Mouse (Mus musculus) cerebellum, postnatal 14 days (tissue): Measurements from ENCODE around the gene Tsr3.

Source experiments
- DNase-seq, 2 experiments: peaks; one replicate each; pipeline ENCODE4 v3.0.0; 2021; ENCODE audit warnings: mixed read lengths in 2 of 2

The Tsr3 gene

GRCm38 (mm10) chr17:25244239-25244638 lies 4.3 kb downstream of the Tsr3 start:
- DNase-seq = no peak

DNA sequence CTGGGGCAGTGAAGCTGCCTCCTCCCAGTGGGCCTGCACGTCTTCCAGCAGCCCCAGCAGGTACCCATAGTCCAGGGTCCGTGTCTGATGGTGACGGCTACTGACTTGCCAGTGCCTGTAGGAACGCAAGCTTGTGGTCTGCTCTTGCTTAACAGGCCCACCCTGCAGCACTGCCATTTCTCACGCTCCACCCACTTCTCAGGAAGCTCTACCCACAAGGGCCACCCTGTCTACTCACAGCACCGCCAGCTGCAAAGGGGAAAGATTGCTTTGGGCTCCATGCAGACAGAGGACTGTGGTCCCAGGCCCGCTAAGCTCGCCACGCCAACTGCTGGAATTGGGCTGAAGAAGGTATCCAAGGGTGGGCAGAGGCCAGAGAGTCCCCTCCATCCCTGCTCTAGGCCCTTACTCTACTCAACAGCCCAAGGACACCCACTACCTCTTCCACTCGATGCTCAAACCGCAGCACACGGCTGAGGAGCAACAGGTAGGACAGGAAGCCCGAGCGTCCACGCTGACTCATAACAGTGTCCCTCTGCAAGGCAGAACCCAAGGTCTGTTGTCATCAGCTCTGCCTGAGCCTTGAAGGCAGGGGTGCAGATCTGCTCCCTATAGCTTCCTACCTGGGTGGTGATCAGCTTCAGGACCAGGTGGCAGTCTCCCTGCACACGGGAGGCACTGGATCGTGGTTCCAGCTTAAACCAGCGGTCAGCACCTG lies 8.2 kb downstream of the Tsr3 start:
- no peak for DNase-seq

GRCm38 (mm10) chr17:25250181-25250835 lies 10.3 kb downstream of the Tsr3 start:
- peak; percentile 85 to 90 for DNase-seq

DNA sequence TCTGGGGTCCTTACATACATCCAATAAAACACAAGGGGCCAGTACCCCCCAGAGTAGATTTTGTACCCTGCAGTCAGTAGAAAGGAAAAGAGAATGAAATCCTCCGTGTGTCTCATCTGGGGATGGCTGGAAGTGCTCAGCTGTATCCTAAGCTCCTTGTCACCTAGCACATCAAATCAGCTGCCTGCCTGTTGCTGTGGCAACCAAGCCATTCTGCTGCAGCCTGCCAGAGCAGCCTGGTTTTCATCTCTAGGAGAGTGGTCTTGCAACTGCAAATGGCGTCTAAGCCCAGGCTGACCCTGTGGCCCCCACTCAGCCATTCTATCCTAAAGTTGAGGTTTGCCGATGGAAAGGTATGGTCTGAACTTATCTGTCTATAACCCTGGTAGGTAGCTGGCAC lies 12.7 kb downstream of the Tsr3 start:
- no peak for DNase-seq

DNA sequence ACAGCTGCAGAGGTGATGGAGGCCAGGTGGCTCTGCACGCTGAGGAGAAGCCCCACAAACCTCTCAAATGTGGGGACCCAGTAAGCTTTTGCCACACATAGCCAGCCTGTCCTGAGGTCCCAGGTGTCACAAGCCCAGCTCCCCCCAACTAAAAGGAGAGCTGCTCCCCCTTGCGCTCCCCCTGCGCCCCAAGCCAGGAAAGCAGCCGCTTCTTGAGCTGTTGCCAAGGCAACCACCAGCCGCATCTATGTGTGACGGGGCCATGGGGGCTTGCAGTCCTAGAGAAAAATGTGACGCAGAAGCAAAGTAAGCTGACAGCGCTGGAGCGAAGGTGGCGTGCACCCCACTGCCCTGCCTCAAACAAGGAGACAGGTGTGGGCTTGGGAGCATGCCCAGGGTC lies 13.8 kb downstream of the Tsr3 start:
- DNase-seq = peak in 1 of 2 experiments; percentile 33

DNA sequence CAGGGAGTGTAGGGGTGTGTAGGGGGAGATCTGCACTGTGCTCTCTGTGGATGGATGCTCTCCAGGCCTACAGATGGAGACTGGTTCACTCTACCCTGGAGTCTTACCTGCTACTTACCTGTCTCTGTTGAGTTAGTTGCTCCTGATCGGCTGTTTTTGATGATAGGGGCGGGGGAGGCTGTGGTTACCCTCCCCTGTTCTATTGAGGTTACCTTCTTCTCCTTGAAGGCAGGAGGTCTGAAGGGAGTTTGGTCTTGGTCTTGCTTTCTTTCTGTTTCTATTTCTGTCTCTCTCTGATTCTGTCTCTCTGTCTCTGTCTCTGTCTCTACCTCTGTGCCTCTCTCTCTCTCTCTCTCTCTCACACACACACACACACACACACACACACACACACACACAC lies 15.1 kb downstream of the Tsr3 start:
- no peak for DNase-seq

DNA sequence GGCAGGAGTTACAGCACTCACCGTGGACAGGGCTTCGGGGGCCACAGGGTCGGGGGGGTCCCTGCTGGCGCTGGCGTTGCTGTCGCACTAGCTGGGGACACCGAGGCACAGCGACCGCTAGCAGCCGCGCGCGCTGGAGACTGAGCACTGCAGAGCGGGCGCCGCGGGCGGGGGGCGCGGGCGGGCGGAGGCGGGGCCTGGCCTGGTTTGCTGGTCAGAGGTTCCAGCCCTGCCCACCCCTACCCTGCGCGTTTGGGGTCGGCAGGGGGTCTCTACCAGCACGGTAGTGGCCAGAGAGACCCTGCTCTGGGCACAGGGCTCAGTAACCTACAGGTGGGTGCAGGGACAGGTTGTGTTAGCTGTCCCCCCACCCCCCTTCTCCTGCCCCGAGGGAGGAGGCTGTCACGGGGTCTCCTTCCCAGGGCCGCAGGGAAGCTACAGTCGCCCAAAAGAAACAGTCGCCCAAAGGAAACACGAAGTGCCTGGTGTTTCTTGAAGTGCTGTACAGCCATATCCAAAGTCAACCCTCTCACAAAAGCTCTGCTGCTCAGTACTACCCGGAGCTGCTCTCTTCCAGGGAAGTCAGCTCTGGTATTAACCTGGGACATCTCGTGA lies 16.3 kb downstream of the Tsr3 start, which contains the start of gene Baiap3:
TSS of gene Baiap3 (minus strand) at position 225 of the 615 bp plus-strand sequence.
- peak in 1 of 2 experiments; percentile 23 for DNase-seq

DNA sequence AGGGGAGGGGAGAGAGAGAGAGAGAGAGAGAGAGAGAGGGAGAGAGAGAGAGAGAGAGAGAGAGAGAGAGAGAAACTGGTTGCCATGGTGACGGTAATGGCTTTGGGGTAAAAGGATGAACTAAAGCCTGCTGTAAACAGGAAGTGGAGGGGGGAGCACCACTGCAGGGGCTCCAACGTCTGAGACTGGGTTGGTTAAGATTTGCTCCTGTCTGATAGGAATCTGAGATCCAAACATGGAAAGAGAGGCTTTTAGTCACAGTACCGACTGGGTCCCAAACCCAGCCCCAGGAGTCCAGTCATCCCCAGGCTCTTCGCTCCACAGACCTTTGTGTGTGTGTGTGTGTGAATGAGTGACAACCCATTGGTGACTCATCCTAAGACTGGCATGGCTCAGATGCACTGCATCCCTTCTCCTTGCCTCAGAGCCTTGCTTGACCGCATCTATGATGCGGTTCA lies 17.9 kb downstream of the Tsr3 start:
- no peak for DNase-seq

DNA sequence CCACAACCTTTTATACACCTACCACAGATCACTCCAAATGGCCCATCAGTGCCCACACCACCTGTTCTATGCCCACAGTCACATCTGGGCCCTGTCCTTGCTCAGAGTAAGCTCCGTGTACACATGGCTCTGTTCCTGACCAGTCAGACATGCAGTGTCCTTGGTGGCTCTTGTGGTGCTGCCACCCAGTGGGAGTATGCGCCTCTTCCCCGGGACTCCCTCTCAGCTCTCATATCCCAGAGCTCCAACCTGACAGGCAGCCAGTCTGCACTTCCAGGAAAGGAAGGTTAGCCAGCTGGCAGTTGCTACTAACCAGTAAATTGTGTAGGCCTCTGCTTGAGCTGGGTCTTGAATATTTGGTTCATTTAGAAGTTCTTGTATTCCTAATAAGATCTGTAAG lies 24.5 kb downstream of the Tsr3 start:
- DNase-seq = peak in 1 of 2 experiments; percentile 39

DNA sequence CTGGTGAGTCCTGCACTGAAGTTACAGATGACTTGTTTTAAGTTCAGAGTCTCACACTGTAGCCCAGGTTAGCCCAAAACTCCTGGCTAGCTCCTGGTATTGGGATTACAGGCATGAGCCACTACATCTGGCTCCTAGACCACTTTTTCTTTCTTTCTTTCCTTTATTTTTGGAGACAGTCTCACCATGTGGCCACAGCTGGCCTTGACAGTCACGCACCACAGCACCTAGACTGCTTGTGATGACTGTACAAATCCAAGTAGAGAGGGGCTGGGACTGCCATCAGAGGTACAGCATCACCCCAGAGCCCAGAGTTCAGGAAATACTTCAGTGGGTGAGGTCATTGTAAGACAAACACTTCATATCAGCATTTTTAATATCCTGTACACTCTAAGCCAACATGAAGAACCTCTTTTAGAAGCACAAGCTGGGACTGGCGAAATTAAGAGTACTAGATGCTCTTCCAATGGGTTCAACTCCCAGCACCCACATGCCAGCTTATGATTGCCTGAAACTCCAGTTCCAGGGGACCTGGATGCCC lies 30.9 kb downstream of the Tsr3 start:
- DNase-seq = no peak

DNA sequence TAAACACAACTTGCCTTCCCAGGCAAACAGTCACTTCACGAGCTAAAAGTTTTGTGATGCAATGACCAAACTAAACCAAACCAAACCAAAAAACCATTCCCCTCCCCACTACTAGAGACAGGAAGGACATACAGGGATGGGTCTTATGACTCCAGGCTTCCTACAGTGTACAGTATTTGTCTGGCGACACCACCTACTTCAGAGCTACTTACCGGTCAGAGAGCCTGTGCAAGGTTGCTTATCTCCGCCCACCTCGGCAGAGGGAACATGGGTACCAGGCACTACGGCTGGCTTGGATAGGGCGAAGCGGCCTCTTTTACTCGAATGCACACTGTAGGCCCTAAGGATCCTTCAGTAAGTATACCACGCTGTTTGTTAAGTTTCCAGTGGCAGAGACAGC lies 32.4 kb downstream of the Tsr3 start:
- peak in 1 of 2 experiments; percentile 24 for DNase-seq

DNA sequence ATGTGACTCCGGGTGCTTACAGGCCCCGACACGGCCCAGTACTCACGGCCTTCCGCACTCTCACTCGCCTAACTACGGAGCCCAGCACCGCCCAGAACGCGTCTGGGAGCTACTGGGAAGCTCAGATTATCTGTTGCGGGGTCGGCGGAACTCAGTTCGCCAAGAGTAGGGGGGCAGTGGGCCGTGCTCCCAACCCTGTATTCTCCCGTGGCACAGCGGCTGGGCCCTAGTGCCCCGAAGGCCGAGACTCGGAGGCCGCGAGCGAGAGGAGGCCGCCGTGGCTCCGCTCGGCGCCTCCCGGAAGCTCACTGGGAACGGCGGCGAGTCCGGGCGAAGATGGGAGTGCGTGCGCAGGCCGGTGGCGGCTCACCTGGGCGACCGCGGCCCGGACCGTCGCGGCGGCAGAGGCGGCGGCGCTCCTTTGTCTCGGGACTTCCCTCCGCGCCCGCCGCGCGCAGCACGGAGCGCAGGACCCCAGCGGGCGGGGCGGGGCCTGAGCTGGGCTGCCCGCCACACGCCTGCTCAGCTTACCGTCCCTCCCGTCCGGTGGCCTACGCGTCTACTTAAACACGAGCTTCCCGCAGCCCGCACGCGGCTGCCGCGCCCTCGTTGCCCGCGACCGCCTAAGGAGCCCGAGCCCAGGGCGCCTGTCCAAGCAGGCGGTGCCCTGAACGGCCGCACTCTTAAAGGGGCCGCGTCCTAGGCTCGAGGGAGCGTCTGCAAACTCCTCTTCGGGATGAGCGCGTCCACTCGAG lies 33.2 kb downstream of the Tsr3 start:
- peak; percentile 88 to 94 for DNase-seq

DNA sequence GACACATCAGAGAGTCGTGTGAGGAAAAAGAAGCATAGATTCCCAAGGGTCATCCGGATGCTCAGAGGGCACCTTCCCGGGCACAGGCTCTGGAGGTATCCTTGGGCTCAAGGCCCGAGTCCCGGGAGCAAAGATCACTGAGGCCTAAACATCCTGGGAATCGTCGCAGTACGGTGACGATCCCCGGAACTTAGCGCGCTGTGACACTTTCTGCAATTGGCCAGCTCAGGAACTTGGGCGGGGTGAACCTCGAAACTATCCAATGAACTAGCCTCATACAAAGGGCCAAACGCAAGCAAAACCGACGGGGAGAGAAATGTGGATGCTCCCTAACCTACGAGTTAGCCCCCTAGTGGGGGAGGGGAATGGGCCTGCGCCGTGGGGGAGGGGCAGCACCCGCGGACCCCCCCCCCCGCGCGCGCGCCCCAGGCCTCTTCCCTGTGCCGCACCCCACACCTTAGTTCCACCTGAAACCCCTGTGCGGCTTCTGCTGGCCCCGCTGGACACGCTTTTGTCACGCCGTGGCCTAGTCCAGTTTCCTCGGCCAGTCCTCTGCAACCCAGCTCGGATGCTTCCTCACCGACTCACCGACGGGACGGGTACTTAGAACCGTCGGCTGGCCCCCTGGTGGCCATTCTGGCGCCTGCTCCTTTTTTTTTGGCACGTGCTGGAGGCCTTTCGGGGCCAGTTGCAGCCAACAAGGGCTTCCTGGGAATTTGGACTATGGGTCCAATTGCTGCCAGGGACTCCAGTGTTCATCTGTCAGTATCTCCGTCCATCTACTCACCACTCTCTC lies 33.9 kb downstream of the Tsr3 start:
- peak; percentile 95 to 99 for DNase-seq

DNA sequence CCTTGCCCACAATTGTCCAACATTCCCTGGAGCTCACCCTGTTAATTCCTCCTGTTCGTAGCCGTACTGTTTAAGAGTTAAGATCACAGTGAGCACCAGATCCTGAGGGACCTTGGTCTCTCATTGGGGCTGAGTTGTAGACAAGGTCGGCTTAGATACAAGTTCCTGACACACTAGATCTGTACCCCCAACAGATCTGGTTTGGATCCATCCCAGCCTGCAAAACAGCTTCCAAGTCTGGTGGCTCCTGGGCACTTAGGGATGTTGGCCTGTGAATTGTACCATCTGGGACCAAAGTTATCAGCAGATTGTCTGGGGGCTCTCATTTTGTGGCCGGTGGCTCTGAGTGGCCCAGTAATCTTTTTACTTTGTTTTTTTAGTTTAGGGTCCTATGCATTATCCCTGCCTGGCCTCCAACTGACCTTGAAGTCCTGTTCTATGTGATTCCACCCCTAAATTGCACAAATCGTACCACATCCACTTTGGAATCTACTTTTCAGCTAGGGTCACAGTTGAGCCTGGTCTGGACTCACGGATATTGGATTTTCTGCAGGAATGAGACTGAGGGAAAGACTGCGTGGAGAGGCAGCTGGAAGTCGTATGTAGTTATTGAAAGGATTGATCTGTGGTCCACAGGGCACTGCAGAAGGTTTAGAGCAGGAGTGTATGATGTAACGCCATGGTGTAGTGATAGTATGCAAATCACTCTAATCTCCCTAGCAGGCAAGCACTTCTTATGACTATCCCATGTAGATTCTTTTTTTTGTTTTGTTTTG lies 34.8 kb downstream of the Tsr3 start, which contains the start of gene Ube2i:
TSS of gene Ube2i (minus strand) at position 52 of the 776 bp plus-strand sequence.
- peak; percentile 67 to 74 for DNase-seq

- no peak for DNase-seq
Observed at GRCm38 (mm10) chr17:25275833-25276232, 35.9 kb downstream of the Tsr3 start.

GRCm38 (mm10) chr17:25282133-25282532 lies 42.2 kb downstream of the Tsr3 start:
- peak; percentile 33 to 52 for DNase-seq

DNA sequence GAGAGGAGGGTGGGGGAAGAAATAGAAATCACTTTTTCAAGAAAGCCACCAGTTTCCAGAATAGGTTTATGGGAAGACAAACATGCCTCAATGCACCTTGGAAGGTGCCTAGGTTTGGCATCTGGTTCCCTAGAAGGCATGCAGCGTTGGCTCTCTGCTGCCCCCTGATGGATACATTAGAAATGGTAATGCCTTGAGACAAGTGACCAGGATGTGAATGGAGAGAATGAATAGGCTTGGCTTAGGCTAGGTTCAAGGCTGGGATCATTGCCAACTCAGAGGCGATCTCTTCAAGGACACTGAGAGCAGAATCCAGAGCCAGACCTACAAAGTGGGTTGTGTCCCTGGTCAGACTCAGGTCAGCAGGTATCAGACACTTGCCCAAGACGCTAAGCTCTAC lies 45.1 kb downstream of the Tsr3 start:
- peak; percentile 93 to 95 for DNase-seq

GRCm38 (mm10) chr17:25288842-25289241 lies 48.9 kb downstream of the Tsr3 start:
- peak; percentile 65 to 74 for DNase-seq

GRCm38 (mm10) chr17:25290411-25290810 lies 50.4 kb downstream of the Tsr3 start:
- DNase-seq = no peak
